Mouse (Mus musculus) megakaryocyte, embryonic 14.5 days (primary cell): ENCODE measurements around the gene Usp49. TPM values are rescaled to one million over a fixed set of nuclear protein-coding genes. Genes with fewer than 3 reads are reported as not detected.

Source experiments
- H3K27me3 ChIP-seq: replicated peaks from 2 replicates; pipeline ENCODE3; 2012; ENCODE audit warnings: inconsistent platforms
- H3K36me3 ChIP-seq: replicated peaks from 2 replicates; pipeline ENCODE3; 2012; ENCODE audit warnings: low read length, inconsistent platforms, mixed read lengths
- H3K4me1 ChIP-seq: 2 replicates; pipeline ENCODE4 v1.6.1; 2012; ENCODE audit warnings: inconsistent platforms
- H3K4me3 ChIP-seq: replicated peaks from 2 replicates; pipeline ENCODE3; 2012; ENCODE audit warnings: moderate library complexity, mild to moderate bottlenecking, inconsistent platforms
- H3K9me3 ChIP-seq: 2 replicates; pipeline ENCODE4 v1.6.1; 2012; ENCODE audit warnings: inconsistent platforms
- FLI1 ChIP-seq: IDR thresholded peaks from 2 replicates; pipeline ENCODE4 v1.6.1; 2012; ENCODE audit warnings: low read length, inconsistent platforms, mixed read lengths
- GATA1 ChIP-seq: IDR thresholded peaks from 3 replicates; pipeline ENCODE4 v1.6.1; 2012; ENCODE audit warnings: mixed read lengths, low read length, inconsistent platforms, borderline replicate concordance
- polyA plus RNA-seq: library from polyadenylated mRNA; stranded (reverse); fragments of >175 nt; gene quantifications from 2 replicates; pipeline ENCODE4 v1.2.3, GENCODE M21; 2012; ENCODE audit warnings: low replicate concordance; ENCODE audit not compliant: insufficient read depth

Gene Usp49
- polyA plus RNA-seq, 1 experiment = 1.2 TPM

DNA sequence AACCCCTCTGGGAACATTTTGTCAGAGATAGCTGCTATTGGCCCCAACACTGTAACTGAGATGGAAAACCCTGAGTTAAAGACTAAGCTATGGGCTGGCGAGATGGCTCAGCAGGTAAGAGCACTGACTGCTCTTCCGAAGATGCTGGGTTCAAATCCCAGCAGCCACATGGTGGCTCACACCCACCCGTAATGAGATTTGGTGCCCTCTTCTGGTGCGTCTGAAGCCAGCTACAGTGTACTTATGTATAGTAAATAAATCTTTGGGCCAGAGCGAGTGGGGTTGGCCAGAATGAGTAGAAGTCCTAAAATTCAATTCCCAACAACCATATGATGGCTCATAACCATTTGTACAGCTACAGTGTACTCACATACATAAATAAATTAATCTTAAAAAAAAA, 24.3 kb upstream of the Usp49 start:
- TF ChIP-seq GATA1 (no peak), FLI1 (no peak)
- Histone ChIP-seq H3K36me3 (peaks cover 73% of the 10 kb centered on the region), H3K4me3 (no peak overlapping the region), H3K4me1 (peaks cover 63% of the 10 kb centered on the region), H3K27me3 (no peaks in the 10 kb centered on the region), H3K9me3 (no peaks in the 10 kb centered on the region)

- Histone ChIP-seq H3K27me3 (no peaks in the 10 kb centered on the region), H3K4me1 (peaks cover 71% of the 10 kb centered on the region), H3K9me3 (no peaks in the 10 kb centered on the region), H3K36me3 (peaks cover 65% of the 10 kb centered on the region), H3K4me3 (no peak overlapping the region)
- TF ChIP-seq FLI1 (no peak), GATA1 (no peak)
These were observed 21.3 kb upstream of the Usp49 start for GRCm38 (mm10) chr17:47609182-47609581.

DNA sequence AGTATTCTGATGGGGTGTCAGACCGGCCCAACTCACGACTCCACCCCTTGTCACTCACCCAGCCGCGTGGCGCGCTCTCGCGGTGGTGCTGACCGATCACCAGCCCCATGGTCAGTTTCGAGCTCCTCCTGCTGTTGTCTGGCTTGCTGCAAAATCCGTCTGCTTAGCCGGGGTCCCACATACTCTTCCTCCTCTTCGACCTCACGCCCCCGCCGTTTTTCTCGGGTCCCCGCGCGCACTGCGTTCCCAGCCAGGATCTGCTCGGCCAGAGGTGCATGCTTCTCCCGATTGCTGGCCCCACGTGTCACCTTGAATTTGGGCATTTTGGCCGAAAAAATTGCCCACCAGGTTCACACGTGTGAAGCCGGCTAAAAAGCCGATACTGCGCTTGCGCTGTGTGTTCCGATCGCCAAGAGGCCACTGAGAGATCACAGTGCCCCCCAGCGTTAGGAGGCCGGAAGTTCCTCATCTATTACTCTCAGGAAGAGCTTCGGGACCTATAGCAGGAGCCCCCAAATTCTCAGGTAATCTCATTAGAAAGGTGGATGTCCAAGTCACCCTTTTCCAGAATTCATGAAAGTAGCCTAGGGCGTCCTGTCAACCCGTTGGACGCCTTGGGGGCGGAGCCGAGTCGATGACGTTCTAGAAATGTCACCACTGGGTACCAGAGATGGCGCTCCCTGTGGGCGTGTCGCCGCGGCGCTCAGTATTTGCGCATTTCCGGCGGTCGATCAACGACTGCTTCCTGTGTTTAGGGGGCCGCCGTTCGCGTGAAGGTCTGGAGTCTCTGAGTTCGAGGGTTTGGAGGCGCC, 19.4 kb upstream of the Usp49 start, which contains the start of the genes Bysl, Med20 and Gm20517:
Gene Bysl, minus strand, starts transcription at position 644 of the 812 bp plus-strand sequence.
Gene Med20, plus strand, starts transcription at position 734 of the 812 bp plus-strand sequence.
Gene Gm20517, plus strand, starts transcription at position 741 of the 812 bp plus-strand sequence.
- no peaks in the 10 kb centered on the region for H3K9me3 ChIP-seq
- no peaks in the 10 kb centered on the region for H3K27me3 ChIP-seq
- H3K36me3 ChIP-seq = peaks cover 64% of the 10 kb centered on the region
- peak within 1 kb of the TSS; percentile 97 for H3K4me3 ChIP-seq
- TF ChIP-seq FLI1 (peak; percentile 91), GATA1 (no peak)
- peaks cover 74% of the 10 kb centered on the region for H3K4me1 ChIP-seq

GRCm38 (mm10) chr17:47611661-47611982, 18.9 kb upstream of the Usp49 start:
- no peak for TF ChIP-seq FLI1
- no peak for TF ChIP-seq GATA1
- Histone ChIP-seq H3K4me3 (peak overlapping the region; percentile 97), H3K4me1 (peaks cover 75% of the 10 kb centered on the region), H3K36me3 (peaks cover 64% of the 10 kb centered on the region), H3K9me3 (no peaks in the 10 kb centered on the region), H3K27me3 (no peaks in the 10 kb centered on the region)

DNA sequence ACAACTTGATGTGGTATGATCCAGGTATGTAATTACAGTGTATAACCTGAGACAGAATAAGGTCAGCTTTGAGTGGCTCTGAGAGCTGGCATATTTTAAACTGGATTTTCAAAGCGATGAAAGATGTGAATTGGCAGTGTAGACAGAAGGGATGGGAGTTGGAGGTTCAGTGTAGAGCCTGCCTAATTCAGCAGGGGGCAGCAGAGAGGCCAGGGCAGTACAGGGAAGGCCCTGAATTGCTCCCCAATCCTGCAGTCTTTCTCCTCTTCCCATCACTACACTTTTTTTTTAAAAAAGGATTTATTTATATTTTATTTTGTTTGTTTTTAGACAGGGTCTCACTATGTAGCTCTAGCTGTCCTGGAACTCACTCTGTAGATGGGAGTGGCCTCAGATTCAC, 16.5 kb upstream of the Usp49 start:
- Histone ChIP-seq H3K4me3 (no peak overlapping the region), H3K4me1 (peaks cover 55% of the 10 kb centered on the region), H3K27me3 (no peaks in the 10 kb centered on the region), H3K36me3 (peaks cover 61% of the 10 kb centered on the region), H3K9me3 (no peaks in the 10 kb centered on the region)
- TF ChIP-seq FLI1 (no peak), GATA1 (no peak)

GRCm38 (mm10) chr17:47616119-47616518, 14.4 kb upstream of the Usp49 start:
- TF ChIP-seq GATA1 (no peak), FLI1 (no peak)
- Histone ChIP-seq H3K9me3 (no peaks in the 10 kb centered on the region), H3K4me1 (peaks cover 38% of the 10 kb centered on the region), H3K36me3 (peaks cover 79% of the 10 kb centered on the region), H3K27me3 (no peaks in the 10 kb centered on the region), H3K4me3 (no peak overlapping the region)

GRCm38 (mm10) chr17:47616652-47617051, 13.8 kb upstream of the Usp49 start:
- no peak overlapping the region for H3K4me3 ChIP-seq
- no peaks in the 10 kb centered on the region for H3K27me3 ChIP-seq
- H3K9me3 ChIP-seq = no peaks in the 10 kb centered on the region
- H3K36me3 ChIP-seq = peaks cover 84% of the 10 kb centered on the region
- TF ChIP-seq FLI1 (no peak), GATA1 (no peak)
- peaks cover 38% of the 10 kb centered on the region for H3K4me1 ChIP-seq

DNA sequence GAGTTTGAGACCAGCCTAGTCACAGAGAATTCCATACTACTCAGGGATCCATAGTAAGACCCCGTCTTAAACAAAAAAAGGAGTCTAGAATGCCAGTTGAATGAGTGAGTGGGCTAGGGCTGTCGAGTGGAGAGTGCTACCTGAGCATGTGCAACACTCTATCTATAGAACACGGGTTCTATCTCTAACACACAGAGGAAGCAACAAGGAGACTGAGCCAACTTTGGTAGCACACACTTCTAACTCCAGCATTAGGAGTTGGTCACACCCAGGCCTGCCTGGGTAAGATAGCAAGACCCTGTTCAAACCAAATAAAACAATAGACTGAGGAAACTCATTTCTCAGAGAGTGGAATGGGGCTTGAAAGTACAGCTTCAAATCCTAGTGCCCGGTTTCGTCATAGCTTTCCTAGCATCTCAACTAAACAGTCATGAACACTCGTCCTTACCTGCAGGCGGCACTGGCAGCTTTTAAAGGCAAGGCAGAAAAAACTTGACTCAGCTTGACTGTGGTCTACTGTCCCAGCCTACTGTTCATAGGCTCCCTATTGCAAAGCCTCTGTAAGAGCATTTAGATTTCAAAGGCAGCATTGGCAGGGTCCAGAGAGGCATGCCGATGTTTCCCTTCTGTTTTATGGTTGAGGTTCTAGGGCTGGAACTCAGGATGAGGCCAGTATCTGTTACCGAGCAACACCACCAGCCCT, 12.7 kb upstream of the Usp49 start:
- TF ChIP-seq FLI1 (no peak), GATA1 (no peak)
- Histone ChIP-seq H3K36me3 (peaks cover 91% of the 10 kb centered on the region), H3K4me3 (no peak overlapping the region)

GRCm38 (mm10) chr17:47618556-47619311, 11.8 kb upstream of the Usp49 start:
- Histone ChIP-seq H3K4me3 (no peak overlapping the region), H3K9me3 (no peaks in the 10 kb centered on the region), H3K27me3 (no peaks in the 10 kb centered on the region), H3K4me1 (peaks cover 19% of the 10 kb centered on the region), H3K36me3 (peaks cover 91% of the 10 kb centered on the region)
- no peak for TF ChIP-seq GATA1

More for the DNA sequence above, 12.7 kb upstream of the Usp49 start:
- H3K4me1 ChIP-seq = peaks cover 29% of the 10 kb centered on the region
- H3K27me3 ChIP-seq = no peaks in the 10 kb centered on the region
- H3K9me3 ChIP-seq = no peaks in the 10 kb centered on the region
